Mouse (Mus musculus) liver, postnatal 0 days (tissue): Measurements from ENCODE around the gene Srgn. TPM values are rescaled to one million over a fixed set of nuclear protein-coding genes. Genes with fewer than 3 reads are reported as not detected.
A peak's percentile ranks its signal among the peaks of the same experiment; 100 is the strongest.

Source experiments
- ATAC-seq: fragments of 200-750 bp; cut with Nextera tagmentation; 2 replicates; pipeline ENCODE4 v1.8.0; 2017; ENCODE audit warnings: mild to moderate bottlenecking, moderate library complexity
- DNase-seq: peaks from one replicate; pipeline ENCODE4 v3.0.0-alpha.2; 2016
- H3K27ac ChIP-seq: fragments of 300-500 bp; sonication (generic); 2 replicates; pipeline ENCODE4 v1.5.1; 2014; ENCODE audit warnings: antibody characterized with exemption, moderate library complexity, mild to moderate bottlenecking, low read depth
- H3K27me3 ChIP-seq: fragments of 300-500 bp; sonication (generic); 2 replicates; pipeline ENCODE4 v1.6.1; 2014; ENCODE audit warnings: low read length, control low read depth, mixed read lengths; ENCODE audit not compliant: insufficient read depth
- H3K36me3 ChIP-seq: fragments of 300-500 bp; sonication (generic); replicated peaks from 2 replicates; pipeline ENCODE4 v1.6.1; 2014; ENCODE audit warnings: mild to moderate bottlenecking, control low read depth, low read length, moderate library complexity, mixed read lengths; ENCODE audit not compliant: insufficient read depth
- H3K4me1 ChIP-seq: fragments of 300-500 bp; sonication (generic); 2 replicates; pipeline ENCODE4 v1.6.1; 2014; ENCODE audit warnings: antibody characterized with exemption, mild to moderate bottlenecking, control low read depth; ENCODE audit not compliant: insufficient read depth
- H3K4me2 ChIP-seq: fragments of 300-500 bp; sonication (generic); 2 replicates; pipeline ENCODE4 v1.6.1; 2014; ENCODE audit warnings: low read depth, mild to moderate bottlenecking, low read length, moderate library complexity, mixed read lengths
- H3K4me3 ChIP-seq: fragments of 300-500 bp; sonication (generic); 2 replicates; pipeline ENCODE4 v1.5.1; 2014; ENCODE audit warnings: low read depth, low read length
- H3K9ac ChIP-seq: fragments of 300-500 bp; sonication (generic); replicated peaks from 2 replicates; pipeline ENCODE4 v1.6.1; 2014; ENCODE audit warnings: mild to moderate bottlenecking, moderate library complexity
- H3K9me3 ChIP-seq: fragments of 300-500 bp; sonication (generic); 2 replicates; pipeline ENCODE4 v1.6.1; 2016; ENCODE audit warnings: mild to moderate bottlenecking, control low read depth, low read length, mixed read lengths
- CTCF ChIP-seq: sonication (generic); IDR thresholded peaks from 2 replicates; pipeline ENCODE4 v1.5.1; 2016; ENCODE audit warnings: antibody characterized with exemption, low read depth
- EP300 ChIP-seq: IDR thresholded peaks from 2 replicates; pipeline ENCODE4 v1.6.1; 2016; ENCODE audit warnings: antibody characterized with exemption, low read depth, mild to moderate bottlenecking
- WGBS: fragments of 180-500 bp; shearing (Covaris S2); extraction: QIAGEN DNeasy Blood & Tissue Kit; methylation state at CpG from one replicate; pipeline ENCODE4 v1.1.7; 2014; ENCODE audit not compliant: insufficient replicate concordance; 5-methylcytosine and 5-hydroxymethylcytosine counted together
- polyA plus RNA-seq: library from polyadenylated mRNA; unstranded; fragments of >200 nt; fragmentation: Nextera tagmentation; extraction: Ambion mirVana; gene quantifications from 2 replicates; pipeline ENCODE4 v1.2.1, GENCODE M21; 2015

Srgn gene
- polyA plus RNA-seq, 1 experiment from 2014 or later, result 108 TPM

GRCm38 (mm10) chr10:62532832-62533231 lies 5.6 kb upstream of the Srgn start:
- Histone ChIP-seq H3K36me3 (no peaks in the 10 kb centered on the region), H3K27ac (no peak overlapping the region), H3K9me3 (no peaks in the 10 kb centered on the region), H3K9ac (no peak overlapping the region), H3K4me2 (no peak overlapping the region), H3K4me3 (no peak overlapping the region), H3K4me1 (no peaks in the 10 kb centered on the region), H3K27me3 (no peaks in the 10 kb centered on the region)
- 26% methylated on average over 2 of the region's 2 CpGs for WGBS
- no peak for TF ChIP-seq CTCF
- no peak for TF ChIP-seq EP300
- DNase-seq (no peak), ATAC-seq (no peak)

GRCm38 (mm10) chr10:62530183-62530582 lies 2.9 kb upstream of the Srgn start:
- Histone ChIP-seq H3K27ac (no peak overlapping the region), H3K9ac (no peak overlapping the region), H3K36me3 (no peaks in the 10 kb centered on the region), H3K4me1 (no peaks in the 10 kb centered on the region), H3K27me3 (no peaks in the 10 kb centered on the region), H3K4me2 (no peak overlapping the region), H3K9me3 (no peaks in the 10 kb centered on the region), H3K4me3 (no peak overlapping the region)
- 53% methylated on average over 9 of the region's 9 CpGs for WGBS
- no peak for ATAC-seq
- DNase-seq, result no peak
- TF ChIP-seq EP300, result no peak
- TF ChIP-seq CTCF, result no peak

DNA sequence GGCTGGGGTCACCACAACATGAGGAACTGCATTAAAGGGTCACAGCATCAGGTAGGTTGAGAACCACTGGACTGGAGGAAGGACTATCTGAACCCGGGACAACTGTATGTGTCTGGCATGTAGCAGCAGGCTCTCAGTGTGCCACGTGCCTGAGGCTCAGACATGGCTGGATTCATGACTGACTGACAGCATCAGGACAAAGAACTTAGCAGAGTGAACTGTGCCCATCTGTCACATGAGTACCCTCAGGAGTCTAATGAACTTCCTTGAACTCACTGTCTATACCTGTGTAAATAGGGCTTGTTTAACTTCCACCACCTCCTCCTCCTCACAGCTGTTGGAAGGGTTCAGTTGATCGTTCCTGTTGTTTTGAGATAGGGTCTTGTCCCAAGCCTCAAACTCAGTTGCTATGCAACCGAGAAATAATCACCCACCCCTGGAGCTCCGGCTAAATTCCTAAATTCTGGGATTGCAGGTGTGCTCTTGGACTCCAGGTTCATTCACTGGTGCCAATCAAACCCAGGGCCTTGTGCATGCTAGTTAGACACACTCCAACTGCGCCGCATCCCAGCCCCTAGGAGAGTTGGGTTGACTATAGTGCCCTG lies 4.8 kb downstream of the Srgn start:
- Histone ChIP-seq H3K9me3 (no peaks in the 10 kb centered on the region), H3K36me3 (no peaks in the 10 kb centered on the region), H3K27me3 (no peaks in the 10 kb centered on the region), H3K4me2 (no peak overlapping the region), H3K4me1 (peaks cover 6% of the 10 kb centered on the region), H3K27ac (no peak overlapping the region), H3K4me3 (no peak overlapping the region), H3K9ac (no peak overlapping the region)
- WGBS, result 66% methylated on average over 7 of the region's 7 CpGs
- DNase-seq (no peak), ATAC-seq (no peak)
- TF ChIP-seq EP300 (no peak), CTCF (no peak)

DNA sequence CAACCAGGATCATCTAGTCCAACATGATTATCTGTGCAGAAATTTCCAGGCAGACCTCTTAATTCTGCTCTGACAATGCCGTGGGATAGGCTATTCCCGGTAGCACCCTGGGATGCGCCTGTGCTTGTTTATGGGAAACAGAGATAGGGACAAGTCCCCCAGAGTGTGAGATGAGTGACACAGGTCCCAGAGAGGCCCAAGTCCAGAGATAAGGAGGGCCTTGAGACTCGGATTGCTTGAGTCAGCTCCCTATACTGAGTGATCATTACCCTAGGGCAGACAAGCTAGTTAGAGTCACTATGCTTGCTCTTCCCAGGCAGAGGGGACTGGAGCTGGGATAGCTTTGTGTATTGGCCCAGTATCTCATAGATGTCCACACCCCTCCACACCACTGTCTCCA lies 5.5 kb downstream of the Srgn start:
- no peak for DNase-seq
- H3K9ac ChIP-seq, result no peak overlapping the region
- 31% methylated on average over 4 of the region's 4 CpGs for WGBS
- H3K9me3 ChIP-seq, result no peaks in the 10 kb centered on the region
- ATAC-seq, result peak; percentile 38; the same call in 1 of the 2 replicates
- H3K36me3 ChIP-seq, result no peaks in the 10 kb centered on the region
- no peak overlapping the region for H3K27ac ChIP-seq
- TF ChIP-seq EP300 (no peak), CTCF (no peak)
- H3K4me1 ChIP-seq, result peaks cover 6% of the 10 kb centered on the region
- H3K27me3 ChIP-seq, result no peaks in the 10 kb centered on the region
- H3K4me2 ChIP-seq, result no peak overlapping the region
- no peak overlapping the region for H3K4me3 ChIP-seq

GRCm38 (mm10) chr10:62520911-62521310 lies 6.3 kb downstream of the Srgn start:
- H3K4me1 ChIP-seq, result peaks cover 6% of the 10 kb centered on the region
- no peak overlapping the region for H3K9ac ChIP-seq
- no peaks in the 10 kb centered on the region for H3K27me3 ChIP-seq
- H3K36me3 ChIP-seq, result no peaks in the 10 kb centered on the region
- peak; percentile 62 for ATAC-seq
- H3K4me3 ChIP-seq, result no peak overlapping the region
- TF ChIP-seq CTCF (no peak), EP300 (peak; percentile 69)
- no peak overlapping the region for H3K4me2 ChIP-seq
- no peaks in the 10 kb centered on the region for H3K9me3 ChIP-seq
- 47% methylated on average over 2 of the region's 2 CpGs for WGBS
- no peak overlapping the region for H3K27ac ChIP-seq
- DNase-seq, result no peak

- no peak for ATAC-seq
- Histone ChIP-seq H3K36me3 (no peaks in the 10 kb centered on the region), H3K4me3 (no peak overlapping the region), H3K9me3 (no peaks in the 10 kb centered on the region), H3K9ac (no peak overlapping the region), H3K27ac (no peak overlapping the region), H3K4me2 (no peak overlapping the region), H3K4me1 (peaks cover 6% of the 10 kb centered on the region), H3K27me3 (no peaks in the 10 kb centered on the region)
- no peak for DNase-seq
- WGBS, result 44% methylated on average over 6 of the region's 6 CpGs
- no peak for TF ChIP-seq CTCF
- TF ChIP-seq EP300, result 0 out of 2 replicates have a peak, but pooled peaks have one; percentile 11
Measured at GRCm38 (mm10) chr10:62517511-62517910, 9.7 kb downstream of the Srgn start.
